Mouse (Mus musculus) liver, embryonic 16.5 days (tissue): ENCODE results near the gene Atp6v1g3. TPM values are rescaled to one million over a fixed set of nuclear protein-coding genes. Genes with fewer than 3 reads are reported as not detected.

Experiments used
- ATAC-seq: fragments of 200-750 bp; cut with Nextera tagmentation; 2 replicates; pipeline ENCODE4 v1.8.0; 2017; ENCODE audit warnings: low read depth, mild to moderate bottlenecking, moderate number of reproducible peaks, moderate library complexity
- H3K27ac ChIP-seq: fragments of 300-500 bp; sonication (generic); 2 replicates; pipeline ENCODE4 v1.5.1; 2014; ENCODE audit warnings: mild to moderate bottlenecking, low read length
- H3K27me3 ChIP-seq: fragments of 300-500 bp; sonication (generic); 2 replicates; pipeline ENCODE4 v1.6.1; 2014; ENCODE audit warnings: low read depth, low read length, mixed read lengths; ENCODE audit not compliant: control insufficient read depth, insufficient read depth
- H3K36me3 ChIP-seq: fragments of 300-500 bp; sonication (generic); 2 replicates; pipeline ENCODE4 v1.6.1; 2014; ENCODE audit warnings: mild to moderate bottlenecking; ENCODE audit not compliant: control insufficient read depth, insufficient read depth
- H3K4me1 ChIP-seq: fragments of 300-500 bp; sonication (generic); 2 replicates; pipeline ENCODE4 v1.6.1; 2014; ENCODE audit warnings: low read depth, low read length, mixed read lengths; ENCODE audit not compliant: control insufficient read depth
- H3K4me2 ChIP-seq: fragments of 300-500 bp; sonication (generic); 2 replicates; pipeline ENCODE4 v1.6.1; 2014; ENCODE audit warnings: low read depth, low read length, mixed read lengths
- H3K4me3 ChIP-seq: fragments of 300-500 bp; sonication (generic); 2 replicates; pipeline ENCODE4 v1.5.1; 2014; ENCODE audit warnings: low read depth, mild to moderate bottlenecking, low read length
- H3K9ac ChIP-seq: fragments of 300-500 bp; sonication (generic); 2 replicates; pipeline ENCODE4 v1.6.1; 2014; ENCODE audit warnings: low read depth, low read length
- H3K9me3 ChIP-seq: fragments of 300-500 bp; sonication (generic); replicated peaks from 2 replicates; pipeline ENCODE4 v1.6.1; 2016; ENCODE audit warnings: low read length; ENCODE audit not compliant: control insufficient read depth
- WGBS: fragments of 180-500 bp; shearing (Covaris S2); extraction: QIAGEN DNeasy Blood & Tissue Kit; methylation state at CpG from one replicate; pipeline ENCODE4 v1.1.7; 2014; ENCODE audit not compliant: insufficient replicate concordance; 5-methylcytosine and 5-hydroxymethylcytosine counted together
- polyA plus RNA-seq: library from polyadenylated mRNA; unstranded; fragments of >200 nt; fragmentation: Nextera tagmentation; extraction: Ambion mirVana; gene quantifications from 2 replicates; pipeline ENCODE4 v1.2.1, GENCODE M21; 2015

The Atp6v1g3 gene
- polyA plus RNA-seq, 1 experiment from 2014 or later: not detected

GRCm38 (mm10) chr1:138248770-138249169 lies 24.8 kb upstream of the Atp6v1g3 start:
- 53% methylated on average over 2 of the region's 2 CpGs for WGBS
- no peaks in the 10 kb centered on the region for H3K27me3 ChIP-seq
- no peaks in the 10 kb centered on the region for H3K9me3 ChIP-seq
- H3K36me3 ChIP-seq: no peaks in the 10 kb centered on the region
- no peak overlapping the region for H3K4me2 ChIP-seq
- H3K9ac ChIP-seq: no peak overlapping the region
- H3K4me3 ChIP-seq: no peak overlapping the region
- H3K4me1 ChIP-seq: no peaks in the 10 kb centered on the region
- ATAC-seq: no peak
- H3K27ac ChIP-seq: no peak overlapping the region

GRCm38 (mm10) chr1:138250951-138251350 lies 22.6 kb upstream of the Atp6v1g3 start:
- Histone ChIP-seq H3K4me1 (no peaks in the 10 kb centered on the region), H3K9me3 (no peaks in the 10 kb centered on the region), H3K9ac (no peak overlapping the region), H3K4me2 (no peak overlapping the region), H3K27me3 (no peaks in the 10 kb centered on the region), H3K4me3 (no peak overlapping the region), H3K36me3 (no peaks in the 10 kb centered on the region), H3K27ac (no peak overlapping the region)
- no peak for ATAC-seq
- WGBS: 34% methylated on average over 2 of the region's 2 CpGs

GRCm38 (mm10) chr1:138256172-138256789 lies 17.3 kb upstream of the Atp6v1g3 start:
- WGBS: 44% methylated on average over 4 of the region's 4 CpGs
- Histone ChIP-seq H3K4me2 (no peak overlapping the region), H3K4me1 (no peaks in the 10 kb centered on the region)

DNA sequence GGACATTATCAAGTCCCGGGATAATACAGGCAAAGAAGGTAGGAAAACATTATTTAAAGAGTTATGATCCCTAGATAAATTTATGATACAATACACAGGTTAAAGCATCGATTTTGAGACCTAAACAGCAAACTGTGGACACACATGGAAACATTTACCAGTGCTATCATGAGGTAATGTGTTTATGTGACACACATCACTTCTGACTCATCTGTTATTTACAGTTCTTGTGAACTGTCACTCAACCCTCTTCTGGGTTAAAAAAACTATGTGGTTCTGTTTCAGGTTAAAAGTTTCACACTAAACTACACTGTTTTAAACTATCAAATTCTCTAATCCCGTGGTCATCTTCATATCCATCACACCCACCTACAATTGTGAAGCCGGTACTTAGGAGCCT lies 14.8 kb upstream of the Atp6v1g3 start:
- H3K27ac ChIP-seq: no peak overlapping the region
- H3K4me1 ChIP-seq: no peaks in the 10 kb centered on the region
- no peak overlapping the region for H3K4me3 ChIP-seq
- 53% methylated on average over 4 of the region's 4 CpGs for WGBS
- no peaks in the 10 kb centered on the region for H3K36me3 ChIP-seq
- no peaks in the 10 kb centered on the region for H3K9me3 ChIP-seq
- H3K4me2 ChIP-seq: no peak overlapping the region
- no peak for ATAC-seq
- H3K9ac ChIP-seq: no peak overlapping the region
- H3K27me3 ChIP-seq: no peaks in the 10 kb centered on the region

More at GRCm38 (mm10) chr1:138256172-138256789, 17.3 kb upstream of the Atp6v1g3 start:
- no peak overlapping the region for H3K27ac ChIP-seq
- no peak for ATAC-seq
- H3K27me3 ChIP-seq: no peaks in the 10 kb centered on the region
- H3K9me3 ChIP-seq: no peaks in the 10 kb centered on the region
- no peak overlapping the region for H3K9ac ChIP-seq
- H3K36me3 ChIP-seq: no peaks in the 10 kb centered on the region
- H3K4me3 ChIP-seq: no peak overlapping the region

DNA sequence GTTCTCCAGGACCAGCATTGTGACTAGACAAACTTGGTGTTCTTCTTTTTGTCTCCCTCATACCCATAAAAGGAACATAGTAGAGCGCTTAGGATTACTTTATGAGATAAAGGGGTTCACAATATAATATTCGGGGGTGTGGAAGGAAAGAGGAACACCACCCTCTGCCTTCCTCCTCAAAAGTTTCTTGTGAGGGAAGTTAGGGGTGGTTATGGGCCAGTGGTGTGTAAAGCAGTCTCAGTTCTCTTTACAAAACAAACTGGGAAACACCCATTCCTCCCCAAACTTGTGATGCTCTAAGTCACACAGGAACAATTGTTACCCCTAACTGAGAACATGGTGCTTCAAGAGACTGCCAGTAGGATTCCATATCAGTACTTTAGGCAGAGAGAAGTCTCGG lies 12.0 kb upstream of the Atp6v1g3 start:
- H3K4me1 ChIP-seq: no peaks in the 10 kb centered on the region
- no peaks in the 10 kb centered on the region for H3K36me3 ChIP-seq
- no peak overlapping the region for H3K9ac ChIP-seq
- H3K9me3 ChIP-seq: no peaks in the 10 kb centered on the region
- no peak overlapping the region for H3K4me2 ChIP-seq
- no peak overlapping the region for H3K27ac ChIP-seq
- whole genome bisulfite sequencing: 48% methylated on average over 3 of the region's 3 CpGs
- H3K27me3 ChIP-seq: no peaks in the 10 kb centered on the region
- no peak for ATAC-seq
- no peak overlapping the region for H3K4me3 ChIP-seq

GRCm38 (mm10) chr1:138262408-138262807 lies 11.1 kb upstream of the Atp6v1g3 start:
- Histone ChIP-seq H3K27ac (no peak overlapping the region), H3K4me1 (no peaks in the 10 kb centered on the region), H3K9me3 (no peaks in the 10 kb centered on the region), H3K27me3 (no peaks in the 10 kb centered on the region), H3K4me2 (no peak overlapping the region), H3K36me3 (no peaks in the 10 kb centered on the region), H3K9ac (no peak overlapping the region), H3K4me3 (no peak overlapping the region)
- no peak for ATAC-seq

DNA sequence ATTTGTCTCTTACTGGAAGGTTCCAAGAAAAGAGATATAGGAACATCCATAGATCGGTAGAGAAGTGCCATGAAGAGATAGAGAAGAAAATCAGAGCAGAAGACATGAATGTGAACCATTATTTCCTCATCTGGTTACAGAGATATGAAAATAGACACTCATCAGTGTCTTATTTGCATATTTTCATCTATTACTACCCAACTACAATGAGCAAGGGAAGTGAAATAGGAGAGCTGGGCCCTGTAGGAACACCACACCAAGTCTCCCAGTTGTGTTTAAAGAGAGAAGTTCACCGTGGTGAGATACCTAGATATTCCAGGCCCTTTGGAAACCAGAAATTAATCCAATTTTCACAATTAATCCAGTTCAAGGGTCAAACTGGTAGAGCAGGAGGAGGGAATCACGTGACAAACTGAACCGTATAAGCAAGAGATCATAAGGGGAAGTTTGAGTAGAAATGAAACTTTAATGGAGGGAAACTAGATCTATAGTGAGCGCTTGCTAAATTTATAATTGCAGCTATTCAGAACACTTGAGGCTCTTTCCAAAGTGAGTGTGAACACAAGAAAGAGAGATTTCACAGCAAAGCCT lies 6.0 kb upstream of the Atp6v1g3 start:
- no peak overlapping the region for H3K4me2 ChIP-seq
- no peaks in the 10 kb centered on the region for H3K36me3 ChIP-seq
- H3K4me1 ChIP-seq: no peaks in the 10 kb centered on the region
- ATAC-seq: no peak
- H3K9me3 ChIP-seq: no peaks in the 10 kb centered on the region
- no peaks in the 10 kb centered on the region for H3K27me3 ChIP-seq
- no peak overlapping the region for H3K9ac ChIP-seq
- WGBS: 46% methylated on average over 5 of the region's 5 CpGs
- H3K4me3 ChIP-seq: no peak overlapping the region
- no peak overlapping the region for H3K27ac ChIP-seq

- H3K4me2 ChIP-seq: no peak overlapping the region
- H3K9me3 ChIP-seq: no peaks in the 10 kb centered on the region
- no peaks in the 10 kb centered on the region for H3K4me1 ChIP-seq
- H3K9ac ChIP-seq: no peak overlapping the region
- no peak for ATAC-seq
- H3K27ac ChIP-seq: no peak overlapping the region
- H3K4me3 ChIP-seq: no peak overlapping the region
- H3K27me3 ChIP-seq: no peaks in the 10 kb centered on the region
- 20% methylated on average over 3 of the region's 3 CpGs for WGBS
- no peaks in the 10 kb centered on the region for H3K36me3 ChIP-seq
Measured at GRCm38 (mm10) chr1:138274930-138275329, 1.4 kb downstream of the Atp6v1g3 start.

GRCm38 (mm10) chr1:138275859-138276258 lies 2.3 kb downstream of the Atp6v1g3 start:
- H3K9ac ChIP-seq: no peak overlapping the region
- H3K4me3 ChIP-seq: no peak overlapping the region
- H3K27ac ChIP-seq: no peak overlapping the region
- no peaks in the 10 kb centered on the region for H3K4me1 ChIP-seq
- H3K9me3 ChIP-seq: no peaks in the 10 kb centered on the region
- no peak for ATAC-seq
- 30% methylated on average over 5 of the region's 5 CpGs for WGBS
- H3K36me3 ChIP-seq: no peaks in the 10 kb centered on the region
- no peak overlapping the region for H3K4me2 ChIP-seq
- H3K27me3 ChIP-seq: no peaks in the 10 kb centered on the region
